Mouse (Mus musculus): ENCODE measurements at regions not wholly inside any gene's neighbourhood (a gene's known extent, or its start where the extent isn't known, plus 50 kb on each side); places are given as distances from the start of the nearest gene placed in this dataset.

- TF ChIP-seq TAL1 (IDR thresholded peaks at IDR 0.05; ENCODE audit: low read length): no peak
- no peak for TF ChIP-seq POLR2A (IDR thresholded peaks at IDR 0.05; ENCODE audit: control insufficient read depth in 1 of 2, insufficient read depth in 1 of 2, low read depth in 1 of 2, low read length in 2 of 2, poor library complexity in 1 of 2)
- no peak for TF ChIP-seq MEF2A (IDR thresholded peaks at IDR 0.05; ENCODE audit: extremely low read depth, insufficient replicate concordance, low read depth, low read length, poor library complexity, severe bottlenecking)
These were observed 440.4 kb downstream of the Zpld1 start for GRCm38 (mm10) chr16:54857369-54857768.

Data from MEL (cell line).